Mouse (Mus musculus): ENCODE measurements around the gene Sfxn2. TPM values are rescaled to one million over a fixed set of nuclear protein-coding genes. Genes with fewer than 3 reads are reported as not detected.

The Sfxn2 gene
- polyA plus RNA-seq, 1 experiment from 2014 or later: 5.2 TPM

DNA sequence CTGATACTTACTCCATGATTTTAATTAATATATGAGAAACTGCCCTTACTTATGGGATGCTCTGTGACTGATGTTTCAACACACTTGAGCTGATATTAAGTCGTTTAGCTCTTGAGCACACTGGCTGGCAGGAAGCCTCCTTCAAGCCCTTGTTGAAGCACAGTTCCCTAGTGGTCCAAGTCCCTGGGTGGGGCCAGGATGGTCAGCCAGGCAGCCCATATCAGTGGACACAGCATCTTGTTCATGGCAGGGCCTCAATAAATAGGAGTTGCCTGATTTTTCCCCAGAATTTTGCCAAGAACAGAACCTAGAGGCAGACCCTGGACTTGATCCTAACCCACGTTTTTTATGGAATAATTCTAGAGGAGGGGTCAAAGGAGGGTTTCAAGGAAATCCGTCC lies 74.1 kb downstream of the Sfxn2 start:
- no peak for ATAC-seq
- 66% methylated on average over 3 of the region's 3 CpGs for WGBS
- H3K9ac ChIP-seq (ENCODE audit: low read depth, low read length): no peak overlapping the region
- H3K4me3 ChIP-seq (ENCODE audit: low read depth, low read length): no peak overlapping the region
- no peaks in the 10 kb centered on the region for H3K9me3 ChIP-seq (ENCODE audit: control insufficient read depth)
- peaks cover 46% of the 10 kb centered on the region for H3K36me3 ChIP-seq (ENCODE audit: control insufficient read depth, insufficient read depth)
- no peak for TF ChIP-seq CTCF (IDR thresholded peaks at IDR 0.05; ENCODE audit: low read depth)
- no peaks in the 10 kb centered on the region for H3K27me3 ChIP-seq (replicated peaks; ENCODE audit: control insufficient read depth, insufficient read depth, low read length)
- H3K4me1 ChIP-seq (replicated peaks; ENCODE audit: control insufficient read depth, insufficient read depth, low read length): no peaks in the 10 kb centered on the region
- no peak overlapping the region for H3K27ac ChIP-seq (ENCODE audit: low read depth, low read length)
- H3K4me2 ChIP-seq (replicated peaks; ENCODE audit: low read depth): no peak overlapping the region

Other genes with a start within 250 kb of the Sfxn2 start
- 27.1 and 30.1 TPM in 2 replicates for gene Psd, start 246.2 kb upstream of the Sfxn2 start, polyA plus RNA-seq (2015; fragmentation: Nextera tagmentation; extraction: Ambion mirVana)
- gene Fbxl15, start 245.2 kb upstream of the Sfxn2 start, polyA plus RNA-seq (2015; fragmentation: Nextera tagmentation; extraction: Ambion mirVana): 22.0 and 25.3 TPM in 2 replicates
- gene Cuedc2, start 234.7 kb upstream of the Sfxn2 start, polyA plus RNA-seq (2015; fragmentation: Nextera tagmentation; extraction: Ambion mirVana): 78.8 and 80.0 TPM in 2 replicates
- 11.8 and 12.7 TPM in 2 replicates for gene Mfsd13a, start 232.2 kb upstream of the Sfxn2 start, polyA plus RNA-seq (2015; fragmentation: Nextera tagmentation; extraction: Ambion mirVana)
- 1.1 and 1.3 TPM in 2 replicates for gene 2310034G01Rik, start 223.1 kb upstream of the Sfxn2 start, polyA plus RNA-seq (2015; fragmentation: Nextera tagmentation; extraction: Ambion mirVana)
- 100 and 103 TPM in 2 replicates for gene Actr1a, start 177.6 kb upstream of the Sfxn2 start, polyA plus RNA-seq (2015; fragmentation: Nextera tagmentation; extraction: Ambion mirVana)
- 9.0 and 9.5 TPM in 2 replicates for gene Sufu, start 176.5 kb upstream of the Sfxn2 start, polyA plus RNA-seq (2015; fragmentation: Nextera tagmentation; extraction: Ambion mirVana)
- 16.7 and 17.1 TPM in 2 replicates for gene Trim8, start 71.7 kb upstream of the Sfxn2 start, polyA plus RNA-seq (2015; fragmentation: Nextera tagmentation; extraction: Ambion mirVana)
- gene Arl3, start 167 bp upstream of the Sfxn2 start, polyA plus RNA-seq (2015; fragmentation: Nextera tagmentation; extraction: Ambion mirVana): 21.1 and 25.6 TPM in 2 replicates
- 33.1 and 35.2 TPM in 2 replicates for gene Wbp1l, start 25.7 kb downstream of the Sfxn2 start, polyA plus RNA-seq (2015; fragmentation: Nextera tagmentation; extraction: Ambion mirVana)
- not detected in 2 replicates for gene Cyp17a1, start 99.8 kb downstream of the Sfxn2 start, polyA plus RNA-seq (2015; fragmentation: Nextera tagmentation; extraction: Ambion mirVana)
- 13.5 and 14.4 TPM in 2 replicates for gene Borcs7, start 116.5 kb downstream of the Sfxn2 start, polyA plus RNA-seq (2015; fragmentation: Nextera tagmentation; extraction: Ambion mirVana)
- gene As3mt, start 134.1 kb downstream of the Sfxn2 start, polyA plus RNA-seq (2015; fragmentation: Nextera tagmentation; extraction: Ambion mirVana): 46.4 and 49.0 TPM in 2 replicates
- gene Cnnm2, start 188.2 kb downstream of the Sfxn2 start, polyA plus RNA-seq (2015; fragmentation: Nextera tagmentation; extraction: Ambion mirVana): 6.5 TPM in 2 replicates